Mouse (Mus musculus) cerebellum, adult 18-20 months (tissue): Measurements from ENCODE around the gene Cdc42ep2.

Experiments
- DNase-seq, 2 experiments: peaks; one replicate each; pipeline ENCODE4 v3.0.0; 2021

Gene Cdc42ep2

GRCm38 (mm10) chr19:5940656-5941055, 16.0 kb upstream of the Cdc42ep2 start:
- DNase-seq: peak; percentile 28 to 48

- DNase-seq: peak; percentile 89
Measured at GRCm38 (mm10) chr19:5940173-5940572, 15.6 kb upstream of the Cdc42ep2 start.

DNA sequence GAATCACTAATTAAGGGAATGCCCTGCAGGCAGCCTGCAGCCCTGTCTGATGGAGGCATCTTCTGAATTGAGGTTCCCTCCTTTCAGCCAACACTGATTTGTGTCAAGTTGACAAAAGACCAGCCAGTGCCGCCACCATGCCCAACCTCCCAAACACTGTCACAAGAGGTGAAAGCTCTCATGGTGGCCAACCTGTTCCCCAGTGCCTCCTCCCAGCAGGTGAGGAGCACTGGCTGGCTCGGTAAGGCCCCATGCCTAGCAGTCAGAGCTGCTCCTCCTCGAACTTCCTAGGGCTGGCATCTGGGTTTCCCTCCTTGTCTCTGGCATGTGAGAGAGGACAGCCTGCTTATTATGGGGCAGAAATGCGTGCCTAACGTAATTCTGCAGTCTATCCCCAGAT, 15.1 kb upstream of the Cdc42ep2 start:
- DNase-seq: peak in 1 of 2 experiments; percentile 41

DNA sequence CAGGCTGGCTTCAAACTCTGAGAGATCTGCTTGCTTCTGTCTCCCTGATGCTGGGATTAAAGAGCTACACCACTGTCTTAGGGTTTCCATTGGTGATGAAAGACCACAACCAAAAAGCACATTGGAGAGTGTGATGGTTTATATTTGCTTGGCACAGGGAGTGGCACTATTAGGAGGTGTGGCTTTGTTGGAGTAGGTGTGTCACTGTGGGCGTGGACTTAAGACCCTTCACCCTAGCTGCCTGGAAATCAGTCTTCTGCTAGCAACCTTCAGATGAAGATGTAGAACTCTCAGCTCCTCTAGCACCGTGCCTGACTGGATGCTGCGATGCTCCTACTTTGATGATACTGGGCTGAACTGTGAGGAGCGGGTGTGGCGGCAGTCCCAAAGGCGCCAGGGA, 13.9 kb upstream of the Cdc42ep2 start:
- DNase-seq: no peak

DNA sequence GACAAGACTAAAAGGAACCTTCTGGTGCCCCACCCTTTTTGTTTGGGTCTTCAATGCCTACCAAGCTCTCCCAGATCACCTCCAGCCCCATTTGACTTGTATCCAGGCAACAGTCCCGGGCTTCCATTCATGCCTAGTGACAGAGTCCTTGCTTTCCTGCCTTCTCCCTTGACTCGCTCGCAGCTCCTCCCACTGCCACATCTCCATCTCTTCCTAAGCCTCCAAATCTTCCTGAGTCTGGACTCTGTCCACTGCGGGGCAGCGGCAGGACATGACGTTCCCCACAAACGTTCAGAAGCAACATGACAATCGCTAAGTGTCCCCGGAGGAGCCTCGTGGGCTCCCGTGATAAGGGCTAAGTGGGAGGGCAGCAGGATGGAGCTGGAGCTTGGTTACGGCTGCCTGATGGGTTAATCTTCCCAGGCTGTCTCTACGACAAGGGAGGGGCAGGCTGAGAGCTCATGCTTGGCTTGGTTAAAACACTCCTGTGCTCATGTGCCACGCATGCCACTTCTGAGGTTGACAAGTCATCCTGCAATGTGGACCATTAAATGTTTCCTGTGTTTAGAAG, 13.3 kb upstream of the Cdc42ep2 start:
- DNase-seq: no peak

GRCm38 (mm10) chr19:5937095-5937835, 12.6 kb upstream of the Cdc42ep2 start:
- DNase-seq: peak in 1 of 2 experiments; percentile 33

- no peak for DNase-seq
Measured at GRCm38 (mm10) chr19:5935691-5936090, 11.1 kb upstream of the Cdc42ep2 start.

DNA sequence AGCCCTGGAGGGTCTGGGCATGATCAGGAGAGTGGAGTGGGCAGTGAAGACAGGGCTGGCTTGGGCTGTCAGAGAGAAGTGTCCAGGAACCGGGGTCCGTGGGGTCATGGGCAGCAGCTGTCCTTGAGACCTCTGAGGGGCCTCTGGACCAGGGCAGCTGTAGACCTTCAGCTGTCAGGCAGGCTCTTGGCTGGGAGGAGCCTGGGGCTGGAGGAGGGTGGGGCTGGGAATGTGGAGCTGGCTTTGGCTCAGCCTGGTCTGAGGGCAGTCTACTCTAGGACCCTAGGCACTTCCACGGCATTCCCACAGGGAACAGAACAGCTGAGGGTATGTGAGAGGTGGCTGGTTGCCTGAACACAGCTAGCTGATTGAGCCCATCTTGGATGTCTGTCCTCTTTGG, 10.7 kb upstream of the Cdc42ep2 start:
- DNase-seq: no peak

GRCm38 (mm10) chr19:5929634-5930596, 5.3 kb upstream of the Cdc42ep2 start:
- no peak for DNase-seq

GRCm38 (mm10) chr19:5928546-5928945, 3.9 kb upstream of the Cdc42ep2 start:
- no peak for DNase-seq

- DNase-seq: no peak
Measured at GRCm38 (mm10) chr19:5928104-5928503, 3.5 kb upstream of the Cdc42ep2 start.

GRCm38 (mm10) chr19:5927532-5927931, 2.9 kb upstream of the Cdc42ep2 start:
- no peak for DNase-seq

GRCm38 (mm10) chr19:5927026-5927425, 2.4 kb upstream of the Cdc42ep2 start:
- no peak for DNase-seq

GRCm38 (mm10) chr19:5925311-5925855, 767 bp upstream of the Cdc42ep2 start:
- DNase-seq: no peak

DNA sequence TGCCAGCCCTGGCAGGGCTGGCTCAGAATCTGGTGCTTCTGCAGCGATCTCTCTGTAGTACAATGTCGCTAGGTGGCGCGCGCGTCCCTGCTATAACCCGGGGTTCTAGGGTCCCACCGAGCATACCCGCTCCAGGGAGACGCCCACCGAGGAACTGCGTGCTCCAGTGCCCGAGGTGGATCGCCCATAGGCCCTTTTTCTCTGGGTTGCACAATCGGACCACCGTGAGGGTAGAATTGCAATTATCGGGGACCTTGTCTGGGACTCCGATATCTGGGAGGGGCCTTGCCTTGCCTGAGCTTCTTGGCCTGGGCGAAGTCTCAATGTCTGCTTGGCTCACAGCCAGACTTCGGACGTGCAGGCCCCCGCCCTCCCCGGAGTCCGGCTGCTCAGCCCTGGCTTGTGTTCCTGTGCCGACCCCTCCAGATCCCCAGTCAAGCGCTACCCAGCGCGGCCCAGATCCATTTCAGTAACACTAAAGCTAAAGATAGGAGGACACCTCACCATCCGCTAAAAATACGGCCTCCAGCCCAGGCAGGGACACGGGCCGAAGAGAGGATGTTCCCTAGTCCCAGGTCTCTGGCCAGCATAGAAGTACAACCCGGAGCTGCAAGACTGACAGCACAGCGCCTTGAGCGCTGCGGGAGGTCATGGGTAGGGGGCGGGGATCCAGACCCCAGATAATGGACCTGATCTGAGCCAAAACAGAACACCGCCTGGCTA, 465 bp downstream of the Cdc42ep2 start:
- DNase-seq: peak; percentile 90 to 94

DNA sequence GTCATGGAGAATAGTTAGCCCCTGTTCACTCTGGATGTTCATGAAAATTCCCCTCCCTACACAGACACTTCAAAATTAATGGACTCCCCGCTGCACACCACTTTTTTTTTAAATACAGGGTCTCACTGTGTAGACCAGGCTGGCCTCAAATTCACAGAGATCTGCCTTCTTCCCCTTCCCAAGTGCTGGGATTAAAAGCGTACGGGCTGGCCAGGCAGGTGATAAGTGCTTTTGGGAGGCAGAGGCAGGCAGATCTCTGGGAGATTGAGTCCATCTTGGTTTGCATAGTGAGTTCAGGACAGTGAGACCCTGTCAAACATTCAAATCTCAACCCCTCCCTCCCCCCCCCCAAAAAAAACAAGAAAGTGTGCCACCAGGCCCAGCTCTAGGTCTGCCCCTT, 1.7 kb downstream of the Cdc42ep2 start:
- no peak for DNase-seq

DNA sequence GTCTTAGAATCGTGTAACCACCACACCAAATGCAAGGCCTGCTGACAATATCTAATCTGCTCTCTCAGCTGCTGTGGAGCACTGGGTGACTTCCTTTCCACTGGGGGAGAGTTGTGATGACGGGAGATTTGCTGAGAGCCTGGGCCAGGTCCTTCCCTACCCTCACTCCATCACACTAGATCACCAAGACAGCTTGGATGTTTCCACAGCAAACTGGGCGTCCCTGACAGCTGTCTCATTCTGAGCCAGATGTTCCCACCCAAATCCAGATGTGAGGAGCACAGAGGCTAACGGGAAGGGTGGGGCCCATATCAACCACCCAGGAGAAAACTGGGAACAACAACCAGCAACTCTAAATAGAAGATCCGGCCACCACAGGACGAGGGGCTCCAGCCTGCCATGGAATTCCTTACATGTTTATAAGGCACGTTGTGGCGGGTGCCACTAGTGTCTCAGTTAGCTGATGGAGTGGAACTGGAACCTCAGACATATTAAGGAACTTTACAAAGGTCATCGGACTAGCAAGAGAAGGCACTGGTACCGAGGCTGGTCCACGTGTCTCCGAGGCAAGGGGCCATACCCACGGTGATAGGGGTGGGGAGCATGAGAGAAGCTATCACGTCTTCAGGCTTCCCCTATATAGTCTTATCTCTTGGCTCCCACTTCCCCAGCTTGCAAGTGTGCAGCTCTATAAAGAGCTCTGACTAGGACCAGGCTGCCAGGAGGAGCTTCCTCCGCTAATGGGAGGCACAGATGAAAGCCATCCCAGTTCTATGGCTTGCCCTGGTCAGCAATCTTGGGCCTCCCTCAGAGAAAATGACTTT, 2.3 kb downstream of the Cdc42ep2 start:
- DNase-seq: no peak

- no peak for DNase-seq
Measured at GRCm38 (mm10) chr19:5921715-5922114, 2.9 kb downstream of the Cdc42ep2 start.

GRCm38 (mm10) chr19:5913007-5913719, 11.5 kb downstream of the Cdc42ep2 start, which contains the start of gene Dpf2:
Gene Dpf2, minus strand, starts transcription at chr19:5913010.
- no peak for DNase-seq

DNA sequence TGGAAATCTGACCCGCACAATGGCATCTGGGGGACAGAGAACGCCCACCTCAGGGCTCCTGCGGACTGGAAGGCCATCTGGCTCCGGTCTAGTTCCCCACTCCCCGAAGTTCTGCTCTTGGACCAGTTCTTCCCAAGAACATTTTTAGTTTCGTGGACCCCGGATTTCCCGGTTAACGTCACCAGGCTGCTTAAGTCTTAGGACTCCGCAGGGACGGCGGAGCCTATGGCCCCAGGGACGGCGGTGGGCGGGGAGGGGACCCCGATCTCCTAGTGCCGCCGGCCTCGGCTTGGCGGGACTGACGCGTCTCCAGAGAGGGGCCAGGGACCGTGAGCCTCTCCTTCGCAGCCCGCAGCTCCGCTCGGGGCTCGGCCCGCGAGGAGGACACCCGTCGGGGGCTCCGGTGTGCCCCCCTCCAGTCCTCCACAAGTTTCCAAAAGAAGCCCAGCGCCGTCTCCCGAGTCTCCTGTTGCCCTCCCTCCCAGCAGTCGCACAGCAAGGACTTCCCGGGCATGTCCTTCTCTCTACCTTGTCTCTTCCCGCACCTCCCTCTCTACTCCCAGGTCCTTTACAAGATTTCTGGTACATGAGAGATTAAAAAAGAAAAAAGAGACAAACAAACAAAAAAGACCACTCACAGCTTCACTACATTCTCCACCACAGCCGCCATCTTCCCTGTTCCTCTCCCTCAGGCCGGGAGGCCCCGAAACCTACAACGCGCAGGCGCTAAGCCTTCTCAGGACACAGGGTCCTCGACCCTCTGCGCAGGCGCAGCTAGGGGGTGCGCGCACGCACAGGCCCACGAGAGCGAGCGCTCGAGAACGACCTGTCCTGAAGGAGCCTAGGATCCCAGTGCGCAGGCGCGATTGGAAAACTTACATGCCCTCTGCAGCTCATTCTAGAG, 12.3 kb downstream of the Cdc42ep2 start:
- DNase-seq: peak; percentile 99 to 100
